Mouse (Mus musculus): Measurements from ENCODE around the gene Hnf4a.

DNA sequence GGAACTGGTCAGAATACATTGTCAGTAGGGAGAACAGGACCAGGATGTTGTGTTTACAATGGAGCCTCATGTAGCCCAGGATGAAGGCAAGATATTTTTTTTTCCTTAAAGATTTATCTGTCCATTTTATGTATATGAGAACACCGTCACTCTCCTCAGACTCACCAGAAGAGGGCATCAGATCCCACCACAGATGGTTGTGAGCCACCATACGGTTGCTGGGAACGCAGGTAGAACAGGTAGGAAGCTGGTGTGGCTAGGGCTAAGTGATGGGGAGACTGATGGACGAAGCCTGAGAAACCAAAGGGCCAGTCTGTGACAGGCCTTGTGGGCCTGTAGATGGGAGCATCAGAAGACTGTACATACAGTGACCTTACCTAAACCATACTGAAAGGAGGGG, 107.4 kb downstream of the Hnf4a start:
- no peak for TF ChIP-seq GATA1 (IDR thresholded peaks at IDR 0.05; ENCODE audit: borderline replicate concordance, low read length)
- TF ChIP-seq FLI1 (IDR thresholded peaks at IDR 0.05; ENCODE audit: low read length): no peak

All from megakaryocyte, embryonic 14.5 days (primary cell).